Comparison of ENCODE assay signal across 29 mouse cellular contexts in the genomic region with DNA sequence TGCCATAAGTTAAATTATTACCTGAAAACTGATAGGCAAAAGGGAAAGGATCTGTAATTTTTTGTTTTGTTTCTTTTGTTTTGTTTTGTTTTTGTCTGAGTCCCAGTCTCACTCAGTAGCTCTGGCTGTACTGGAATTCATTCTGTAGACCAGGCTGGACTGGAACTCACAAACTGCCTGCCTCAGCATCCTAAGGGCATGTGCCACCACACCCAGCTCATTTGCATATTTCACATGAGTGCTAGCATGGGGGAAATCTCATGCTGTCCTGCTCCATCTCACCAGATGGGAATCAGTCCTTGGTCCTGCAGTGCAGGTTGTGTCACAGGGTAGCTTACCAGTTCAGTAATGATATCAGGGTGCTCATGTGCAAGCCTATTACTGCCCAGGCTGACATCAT. TPM values are rescaled to one million over a fixed set of nuclear protein-coding genes. Genes with fewer than 3 reads are reported as not detected.
"Had no signal": no experiment of that assay in that cellular context is flagged by ENCODE, and none has a peak within 500 bp of the region (broad histone marks: within the 10 kb centered on the region; RNA-seq: fewer than 3 reads in every experiment).

No protein-coding gene starts in this region.

- H3K9me3 ChIP-seq: hindbrain, embryonic 13.5 days; hindbrain, embryonic 15.5 days; kidney, embryonic 15.5 days; limb, embryonic 15.5 days; liver, embryonic 12.5 days had no signal

- H3K36me3 ChIP-seq: hindbrain, embryonic 15.5 days; liver, embryonic 12.5 days had no signal

- DNase-seq: gastrocnemius, postnatal 14 days; gastrocnemius, postnatal 36 days; heart, adult 18-20 months; heart, postnatal 10 days; kidney, adult 11 months; kidney, adult 2 months; kidney, adult 9 months; kidney, postnatal 14 days; kidney, postnatal 36 days had no signal

- H3K4me2 ChIP-seq: heart, embryonic 12.5 days; hindbrain, embryonic 13.5 days; hindbrain, embryonic 15.5 days; kidney, embryonic 15.5 days; limb, embryonic 13.5 days; limb, embryonic 15.5 days; liver, embryonic 12.5 days had no signal

- H3K4me3 ChIP-seq: heart, embryonic 10.5 days; heart, embryonic 12.5 days; hindbrain, embryonic 13.5 days; hindbrain, embryonic 15.5 days; kidney, embryonic 15.5 days; left cerebral cortex, adult 2 months; limb, embryonic 13.5 days; limb, embryonic 15.5 days; liver, embryonic 12.5 days had no signal

- H3K9ac ChIP-seq: heart, embryonic 12.5 days; hindbrain, embryonic 13.5 days; hindbrain, embryonic 15.5 days; kidney, embryonic 15.5 days; limb, embryonic 13.5 days; limb, embryonic 15.5 days; liver, embryonic 12.5 days; liver, embryonic 14.5 days had no signal

- H3K27me3 ChIP-seq: heart, embryonic 12.5 days; hindbrain, embryonic 13.5 days; hindbrain, embryonic 15.5 days; kidney, embryonic 15.5 days; limb, embryonic 13.5 days; limb, embryonic 15.5 days; liver, embryonic 12.5 days had no signal

- H3K27ac ChIP-seq: heart, embryonic 10.5 days; hindbrain, embryonic 13.5 days; hindbrain, embryonic 15.5 days; hindbrain, postnatal 0 days; kidney, embryonic 15.5 days; kidney, postnatal 0 days; left cerebral cortex, adult 2 months; limb, embryonic 13.5 days; limb, embryonic 15.5 days; liver, embryonic 12.5 days; liver, embryonic 14.5 days had no signal

RNA-seq across cellular contexts. Expression of a gene that starts 50.6 kb away (rescaled TPM):
- total RNA-seq: gastrocnemius, postnatal 14 days; heart, adult 8-10 months; heart, postnatal 25 days; hindbrain, postnatal 0 days; layer of hippocampus, adult 18-20 months; layer of hippocampus, postnatal 10 days; layer of hippocampus, postnatal 25 days had no signal
- polyA plus RNA-seq: heart, embryonic 12.5 days; heart, embryonic 14.5 days; heart, embryonic 16.5 days; hindbrain, embryonic 13.5 days; kidney, embryonic 15.5 days; liver, adult 2 months had no signal
